Mouse (Mus musculus): ENCODE results near the gene Mrgpre.

Gene Mrgpre

DNA sequence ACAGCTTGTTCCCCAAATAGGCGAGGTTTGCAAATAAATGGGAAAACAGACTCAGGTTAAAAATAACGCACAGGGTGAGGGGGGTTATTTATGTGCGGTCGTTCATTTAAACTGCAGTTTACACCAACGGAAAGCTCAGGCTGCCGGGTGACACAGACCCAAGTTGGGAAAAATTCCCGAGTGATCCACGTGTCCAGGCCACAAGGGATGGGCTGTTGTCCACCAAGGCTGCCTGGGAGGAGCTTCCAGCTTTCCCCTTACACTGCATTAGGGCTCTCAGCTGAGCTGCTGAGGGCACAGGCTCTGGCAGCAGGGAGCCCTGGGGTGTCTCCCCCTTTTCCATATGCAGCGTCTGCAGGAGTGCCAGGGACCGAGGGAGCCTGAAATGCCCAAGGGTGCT, 54.4 kb downstream of the Mrgpre start:
- no peak for TF ChIP-seq GATA4 (IDR thresholded peaks at IDR 0.05; ENCODE audit: insufficient replicate concordance, low read length)
